Mouse (Mus musculus): ENCODE results near the gene Far2. TPM values are rescaled to one million over a fixed set of nuclear protein-coding genes. Genes with fewer than 3 reads are reported as not detected.
A peak's percentile ranks its signal among the peaks of the same experiment; 100 is the strongest.
"Not testable (repeated sequence)": the region's sequence is repeated elsewhere in the genome, so short reads cannot be mapped to it uniquely, and the experiment has no call there.

The Far2 gene
- total and polyA plus RNA-seq, 3 experiments, result not detected

- H3K27ac ChIP-seq, result no peak overlapping the region
- WGBS, result 73% methylated on average over 10 of the region's 10 CpGs
- no peak overlapping the region for H3K4me3 ChIP-seq
- no peaks in the 10 kb centered on the region for H3K79me2 ChIP-seq (replicated peaks; ENCODE audit: control insufficient read depth, insufficient read depth, low read length)
- no peaks in the 10 kb centered on the region for H3K27me3 ChIP-seq (ENCODE audit: control insufficient read depth, insufficient read depth, low read length)
- H3K4me1 ChIP-seq (ENCODE audit: control insufficient read depth, insufficient read depth, low read length), result no peaks in the 10 kb centered on the region
- H3K9ac ChIP-seq (ENCODE audit: low read depth, low read length), result no peak overlapping the region
- H3K36me3 ChIP-seq (ENCODE audit: control insufficient read depth, insufficient read depth, low read length), result no peaks in the 10 kb centered on the region
- TF ChIP-seq CTCF (IDR thresholded peaks at IDR 0.05) (no peak), EP300 (IDR thresholded peaks at IDR 0.05; ENCODE audit: insufficient read depth, low read depth, low read length) (no peak), POLR2A (IDR thresholded peaks at IDR 0.05; ENCODE audit: insufficient read depth, low read depth, low read length) (no peak)
- no peak for DNase-seq
- intact Hi-C loops (cut with DNase I), result loop anchor here (10.0 kb wide), 1 partner anchor 128 kb away; no protein-coding TSS in a partner anchor
Observed at GRCm38 (mm10) chr6:148132314-148132713, 85.3 kb downstream of the Far2 start.

- intact Hi-C loops (cut with DNase I), result loop anchor here (10.0 kb wide), 1 partner anchor 129 kb away; no protein-coding TSS in a partner anchor
- Histone ChIP-seq H3K36me3 (ENCODE audit: control insufficient read depth, insufficient read depth, low read length) (no peaks in the 10 kb centered on the region), H3K27ac (no peak overlapping the region), H3K79me2 (replicated peaks; ENCODE audit: control insufficient read depth, insufficient read depth, low read length) (no peaks in the 10 kb centered on the region), H3K9ac (ENCODE audit: low read depth, low read length) (no peak overlapping the region), H3K4me1 (ENCODE audit: control insufficient read depth, insufficient read depth, low read length) (no peaks in the 10 kb centered on the region), H3K4me3 (no peak overlapping the region), H3K27me3 (ENCODE audit: control insufficient read depth, insufficient read depth, low read length) (no peaks in the 10 kb centered on the region)
- no peak for TF ChIP-seq EP300 (IDR thresholded peaks at IDR 0.05; ENCODE audit: insufficient read depth, low read depth, low read length)
- TF ChIP-seq POLR2A (IDR thresholded peaks at IDR 0.05; ENCODE audit: insufficient read depth, low read depth, low read length), result no peak
- TF ChIP-seq CTCF (IDR thresholded peaks at IDR 0.05), result no peak
- no peak for DNase-seq
Observed at GRCm38 (mm10) chr6:148133536-148133935, 86.5 kb downstream of the Far2 start.

GRCm38 (mm10) chr6:148135769-148136382, 88.8 kb downstream of the Far2 start:
- no peaks in the 10 kb centered on the region for H3K79me2 ChIP-seq (replicated peaks; ENCODE audit: control insufficient read depth, insufficient read depth, low read length)
- no peaks in the 10 kb centered on the region for H3K27me3 ChIP-seq (ENCODE audit: control insufficient read depth, insufficient read depth, low read length)
- no peak overlapping the region for H3K4me3 ChIP-seq
- no peak for TF ChIP-seq EP300 (IDR thresholded peaks at IDR 0.05; ENCODE audit: insufficient read depth, low read depth, low read length)
- no peak for TF ChIP-seq POLR2A (IDR thresholded peaks at IDR 0.05; ENCODE audit: insufficient read depth, low read depth, low read length)
- peak; percentile 87 for TF ChIP-seq CTCF (IDR thresholded peaks at IDR 0.05)
- peak; percentile 53 to 68 for DNase-seq
- no peak overlapping the region for H3K9ac ChIP-seq (ENCODE audit: low read depth, low read length)
- H3K4me1 ChIP-seq (ENCODE audit: control insufficient read depth, insufficient read depth, low read length), result no peaks in the 10 kb centered on the region
- intact Hi-C loops (cut with DNase I), result loop anchor here (10.0 kb wide), 1 partner anchor 131 kb away; no protein-coding TSS in a partner anchor
- no peaks in the 10 kb centered on the region for H3K36me3 ChIP-seq (ENCODE audit: control insufficient read depth, insufficient read depth, low read length)
- 27% methylated on average over 9 of the region's 9 CpGs for whole genome bisulfite sequencing
- no peak overlapping the region for H3K27ac ChIP-seq

- H3K9ac ChIP-seq (ENCODE audit: low read depth, low read length), result no peak overlapping the region
- H3K27me3 ChIP-seq (ENCODE audit: control insufficient read depth, insufficient read depth, low read length), result no peaks in the 10 kb centered on the region
- no peak overlapping the region for H3K27ac ChIP-seq
- no peaks in the 10 kb centered on the region for H3K4me1 ChIP-seq (ENCODE audit: control insufficient read depth, insufficient read depth, low read length)
- WGBS, result 79% methylated on average over 6 of the region's 6 CpGs
- H3K79me2 ChIP-seq (replicated peaks; ENCODE audit: control insufficient read depth, insufficient read depth, low read length), result no peaks in the 10 kb centered on the region
- H3K4me3 ChIP-seq, result no peak overlapping the region
- TF ChIP-seq POLR2A (IDR thresholded peaks at IDR 0.05; ENCODE audit: insufficient read depth, low read depth, low read length) (no peak), CTCF (IDR thresholded peaks at IDR 0.05) (no peak), EP300 (IDR thresholded peaks at IDR 0.05; ENCODE audit: insufficient read depth, low read depth, low read length) (no peak)
- intact Hi-C loops (cut with DNase I), result loop anchor here (10.0 kb wide), 1 partner anchor 135 kb away; no protein-coding TSS in a partner anchor
- H3K36me3 ChIP-seq (ENCODE audit: control insufficient read depth, insufficient read depth, low read length), result no peaks in the 10 kb centered on the region
- no peak for DNase-seq
Observed at GRCm38 (mm10) chr6:148139288-148139995, 92.4 kb downstream of the Far2 start.

- H3K27me3 ChIP-seq (ENCODE audit: control insufficient read depth, insufficient read depth, low read length), result no peaks in the 10 kb centered on the region
- no peaks in the 10 kb centered on the region for H3K36me3 ChIP-seq (ENCODE audit: control insufficient read depth, insufficient read depth, low read length)
- WGBS, result 77% methylated on average over 5 of the region's 5 CpGs
- H3K27ac ChIP-seq, result no peak overlapping the region
- H3K79me2 ChIP-seq (replicated peaks; ENCODE audit: control insufficient read depth, insufficient read depth, low read length), result no peaks in the 10 kb centered on the region
- no peak for DNase-seq
- intact Hi-C loops (cut with DNase I), result no loop called here
- TF ChIP-seq EP300 (IDR thresholded peaks at IDR 0.05; ENCODE audit: insufficient read depth, low read depth, low read length) (no peak), CTCF (IDR thresholded peaks at IDR 0.05) (no peak), POLR2A (IDR thresholded peaks at IDR 0.05; ENCODE audit: insufficient read depth, low read depth, low read length) (no peak)
- H3K4me3 ChIP-seq, result no peak overlapping the region
- no peaks in the 10 kb centered on the region for H3K4me1 ChIP-seq (ENCODE audit: control insufficient read depth, insufficient read depth, low read length)
- H3K9ac ChIP-seq (ENCODE audit: low read depth, low read length), result no peak overlapping the region
Observed at GRCm38 (mm10) chr6:148141874-148142273, 94.8 kb downstream of the Far2 start.

GRCm38 (mm10) chr6:148142421-148142820, 95.4 kb downstream of the Far2 start:
- Histone ChIP-seq H3K9ac (ENCODE audit: low read depth, low read length) (no peak overlapping the region), H3K4me1 (ENCODE audit: control insufficient read depth, insufficient read depth, low read length) (no peaks in the 10 kb centered on the region), H3K27ac (no peak overlapping the region), H3K4me3 (no peak overlapping the region), H3K27me3 (ENCODE audit: control insufficient read depth, insufficient read depth, low read length) (no peaks in the 10 kb centered on the region), H3K36me3 (ENCODE audit: control insufficient read depth, insufficient read depth, low read length) (no peaks in the 10 kb centered on the region), H3K79me2 (replicated peaks; ENCODE audit: control insufficient read depth, insufficient read depth, low read length) (no peaks in the 10 kb centered on the region)
- 91% methylated on average over 1 of the region's 1 CpGs for WGBS
- intact Hi-C loops (cut with DNase I), result no loop called here
- no peak for DNase-seq
- no peak for TF ChIP-seq POLR2A (IDR thresholded peaks at IDR 0.05; ENCODE audit: insufficient read depth, low read depth, low read length)
- TF ChIP-seq CTCF (IDR thresholded peaks at IDR 0.05), result no peak
- TF ChIP-seq EP300 (IDR thresholded peaks at IDR 0.05; ENCODE audit: insufficient read depth, low read depth, low read length), result no peak

- WGBS, result 53% methylated on average over 4 of the region's 4 CpGs
- intact Hi-C loops (cut with DNase I); H3K4me3 ChIP-seq; H3K27me3 ChIP-seq (ENCODE audit: control insufficient read depth, insufficient read depth, low read length); H3K4me1 ChIP-seq (ENCODE audit: control insufficient read depth, insufficient read depth, low read length); H3K9ac ChIP-seq (ENCODE audit: low read depth, low read length); H3K36me3 ChIP-seq (ENCODE audit: control insufficient read depth, insufficient read depth, low read length); H3K27ac ChIP-seq; DNase-seq; H3K79me2 ChIP-seq (replicated peaks; ENCODE audit: control insufficient read depth, insufficient read depth, low read length): not testable (repeated sequence)
Observed at GRCm38 (mm10) chr6:148152305-148152704, 105.2 kb downstream of the Far2 start.
